Mouse (Mus musculus): Measurements from ENCODE around the gene Mrpl12.

GRCm38 (mm10) chr11:120510375-120511030 lies 26.1 kb downstream of the Mrpl12 start:
- TF ChIP-seq NELFE (IDR thresholded peaks at IDR 0.05; ENCODE audit: low read depth, low read length) (peak; percentile 77), EP300 (IDR thresholded peaks at IDR 0.05; ENCODE audit: low read depth in 1 of 2, low read length in 2 of 2) (peak; percentile 39 to 78; a peak in 3 of 4 replicates), RCOR1 (IDR thresholded peaks at IDR 0.05; ENCODE audit: low read depth, low read length) (peak; percentile 56; the same call in 1 of the 2 replicates), POLR2A (IDR thresholded peaks at IDR 0.05; ENCODE audit: control insufficient read depth in 1 of 2, insufficient read depth in 1 of 2, low read depth in 1 of 2, low read length in 2 of 2, poor library complexity in 1 of 2) (peak; percentile 61 to 88; a peak in 3 of 4 replicates), MYB (IDR thresholded peaks at IDR 0.05; ENCODE audit: low read depth, low read length) (peak; percentile 70; the same call in 1 of the 2 replicates), CTCF (IDR thresholded peaks at IDR 0.05 in 2 of 3, conservative IDR thresholded peaks at IDR 0.05 in 1 of 3; ENCODE audit: control insufficient read depth in 1 of 3, insufficient read depth in 1 of 3, low read depth in 2 of 3, low read length in 3 of 3, poor library complexity in 1 of 3, severe bottlenecking in 1 of 3) (no peak), JUND (IDR thresholded peaks at IDR 0.05; ENCODE audit: low read depth, low read length) (no peak), ETS1 (IDR thresholded peaks at IDR 0.05; ENCODE audit: low read depth, low read length) (peak; percentile 63; the same call in 1 of the 2 replicates), KAT2A (conservative IDR thresholded peaks at IDR 0.05; ENCODE audit: low read depth, low read length) (0 out of 2 replicates have a peak, but pooled peaks have one; percentile 31), ZC3H11A (IDR thresholded peaks at IDR 0.05; ENCODE audit: low read depth, low read length) (no peak), MEF2A (IDR thresholded peaks at IDR 0.05; ENCODE audit: extremely low read depth, insufficient replicate concordance, low read depth, low read length, poor library complexity, severe bottlenecking) (no peak), MAX (IDR thresholded peaks at IDR 0.05; ENCODE audit: low read length) (peak; percentile 83), USF2 (IDR thresholded peaks at IDR 0.05; ENCODE audit: borderline replicate concordance in 1 of 2, insufficient read depth in 1 of 2, low read depth in 1 of 2, low read length in 2 of 2) (no peak), TCF12 (IDR thresholded peaks at IDR 0.05; ENCODE audit: low read depth, low read length) (peak; percentile 60)
